Mouse (Mus musculus) small intestine, adult 2 months (tissue): ENCODE results near the gene Rhobtb3. TPM values are rescaled to one million over a fixed set of nuclear protein-coding genes. Genes with fewer than 3 reads are reported as not detected.

Experiments
- H3K27ac ChIP-seq: fragments of 200-500 bp; 2 replicates; pipeline ENCODE4 v1.5.1; 2012; ENCODE audit warnings: low read depth, low read length, control low read depth, inconsistent platforms; ENCODE audit not compliant: insufficient read depth
- H3K27me3 ChIP-seq: fragments of 200-500 bp; 2 replicates; pipeline ENCODE4 v1.6.1; 2012; ENCODE audit warnings: mild to moderate bottlenecking, moderate library complexity, low read length, inconsistent platforms; ENCODE audit not compliant: control insufficient read depth, insufficient read depth
- H3K36me3 ChIP-seq: fragments of 200-500 bp; 2 replicates; pipeline ENCODE4 v1.6.1; 2012; ENCODE audit warnings: mild to moderate bottlenecking, low read length, control low read depth, inconsistent platforms; ENCODE audit not compliant: control insufficient read depth, insufficient read depth
- H3K4me1 ChIP-seq: fragments of 200-500 bp; 2 replicates; pipeline ENCODE4 v1.6.1; 2012; ENCODE audit warnings: low read length, inconsistent platforms, mixed read lengths; ENCODE audit not compliant: control insufficient read depth, insufficient read depth, insufficient read length
- H3K4me3 ChIP-seq: fragments of 200-500 bp; 2 replicates; pipeline ENCODE4 v1.5.1; 2012; ENCODE audit warnings: low read depth, mild to moderate bottlenecking, control low read depth, inconsistent platforms, low read length, moderate library complexity
- CTCF ChIP-seq: fragments of 200-500 bp; IDR thresholded peaks from 2 replicates; pipeline ENCODE4 v1.5.1; 2012; ENCODE audit warnings: low read depth, mild to moderate bottlenecking, control low read depth, inconsistent platforms, low read length, moderate library complexity, mixed read lengths; ENCODE audit not compliant: insufficient replicate concordance, insufficient read length; ENCODE audit errors: extremely low read depth
- POLR2A ChIP-seq: fragments of 200-500 bp; IDR thresholded peaks from 2 replicates; pipeline ENCODE4 v1.6.1; 2012; ENCODE audit warnings: low read depth, mild to moderate bottlenecking, control low read depth, inconsistent platforms, low read length, moderate library complexity
- WGBS: fragments of 180-500 bp; shearing (Covaris S2); methylation state at CpG from one replicate; pipeline ENCODE4 v1.1.7; 2018; 5-methylcytosine and 5-hydroxymethylcytosine counted together
- polyA plus RNA-seq: library from polyadenylated mRNA; depleted of rRNA; stranded (reverse); fragments of >200 nt; gene quantifications from 2 replicates; pipeline ENCODE4 v1.2.3, GENCODE M21; 2012

Gene Rhobtb3
- polyA plus RNA-seq, 1 experiment, result 3.9 TPM

DNA sequence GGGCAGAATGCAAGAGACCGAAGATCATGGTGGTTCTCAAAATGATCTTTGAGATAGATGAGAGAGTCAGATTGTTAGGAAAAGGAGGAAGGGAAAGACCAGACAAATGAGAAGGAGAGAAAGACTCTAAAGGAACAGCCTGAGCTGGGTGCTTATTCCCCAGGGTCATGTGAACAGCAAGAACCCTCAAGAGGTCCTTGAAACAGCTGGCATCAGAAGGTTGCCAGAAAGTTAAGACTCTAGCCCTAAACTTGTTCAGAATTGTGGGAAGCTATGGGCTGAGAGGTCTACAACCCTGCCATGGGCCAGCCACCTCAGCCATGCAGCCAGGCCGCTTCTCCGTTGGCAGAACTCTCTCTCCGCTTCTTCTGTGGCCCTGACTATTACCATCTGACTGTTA is 105.2 kb downstream of the Rhobtb3 start:
- Histone ChIP-seq H3K4me3 (no peak overlapping the region), H3K27me3 (no peaks in the 10 kb centered on the region), H3K36me3 (no peaks in the 10 kb centered on the region), H3K27ac (peak overlapping the region; percentile 81), H3K4me1 (peaks cover 36% of the 10 kb centered on the region; the same call in 1 of the 2 replicates)
- TF ChIP-seq CTCF (no peak), POLR2A (no peak)
- 75% methylated on average over 4 of the region's 4 CpGs for WGBS

DNA sequence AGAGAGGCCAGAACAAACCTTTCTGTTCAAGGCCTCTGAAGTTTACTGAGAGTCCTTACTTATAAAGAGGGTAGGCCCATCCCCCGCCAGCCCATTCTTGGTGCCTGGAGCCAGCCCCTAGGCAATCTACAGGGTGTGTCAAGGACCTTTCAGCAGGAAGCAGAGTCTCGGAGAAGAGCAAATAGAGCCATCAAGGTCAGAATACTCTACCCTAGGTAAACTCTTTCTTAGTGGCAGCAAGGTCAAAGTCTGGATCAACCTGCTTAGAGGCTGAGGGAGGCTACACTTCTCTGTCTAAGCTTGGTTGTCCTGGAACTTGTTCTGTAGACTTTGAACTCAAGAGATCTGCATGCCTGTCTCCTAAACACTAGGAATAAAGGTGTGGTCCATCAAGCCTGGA is 108.3 kb downstream of the Rhobtb3 start:
- TF ChIP-seq CTCF (no peak), POLR2A (no peak)
- H3K27ac ChIP-seq, result peak overlapping the region; percentile 76
- no peaks in the 10 kb centered on the region for H3K27me3 ChIP-seq
- H3K36me3 ChIP-seq, result no peaks in the 10 kb centered on the region
- H3K4me1 ChIP-seq, result peaks cover 43% of the 10 kb centered on the region; the same call in 1 of the 2 replicates
- 22% methylated on average over 2 of the region's 2 CpGs for WGBS
- H3K4me3 ChIP-seq, result no peak overlapping the region

DNA sequence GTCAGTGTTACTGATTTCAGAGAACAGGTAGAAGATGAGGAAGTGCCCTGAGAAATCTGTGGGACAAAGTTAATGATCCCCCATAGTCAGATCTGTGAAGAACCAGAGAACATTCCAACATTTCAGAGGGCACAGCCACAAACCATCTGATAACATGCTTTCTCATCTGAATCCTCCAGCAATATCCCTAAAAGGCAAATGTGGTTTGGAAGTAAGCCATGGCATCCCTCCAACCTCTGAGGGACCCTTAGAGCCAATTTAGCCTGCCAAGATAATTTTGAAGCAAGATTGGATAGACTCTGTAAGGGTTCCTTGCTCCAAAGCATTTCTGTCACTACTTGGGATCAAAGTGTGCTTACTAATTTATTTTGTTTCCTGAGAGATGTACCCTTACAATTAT is 110.2 kb downstream of the Rhobtb3 start:
- TF ChIP-seq CTCF (no peak), POLR2A (no peak)
- Histone ChIP-seq H3K27me3 (no peaks in the 10 kb centered on the region), H3K4me3 (no peak overlapping the region), H3K4me1 (peaks cover 33% of the 10 kb centered on the region; the same call in 1 of the 2 replicates), H3K27ac (peak overlapping the region; percentile 50), H3K36me3 (no peaks in the 10 kb centered on the region)

DNA sequence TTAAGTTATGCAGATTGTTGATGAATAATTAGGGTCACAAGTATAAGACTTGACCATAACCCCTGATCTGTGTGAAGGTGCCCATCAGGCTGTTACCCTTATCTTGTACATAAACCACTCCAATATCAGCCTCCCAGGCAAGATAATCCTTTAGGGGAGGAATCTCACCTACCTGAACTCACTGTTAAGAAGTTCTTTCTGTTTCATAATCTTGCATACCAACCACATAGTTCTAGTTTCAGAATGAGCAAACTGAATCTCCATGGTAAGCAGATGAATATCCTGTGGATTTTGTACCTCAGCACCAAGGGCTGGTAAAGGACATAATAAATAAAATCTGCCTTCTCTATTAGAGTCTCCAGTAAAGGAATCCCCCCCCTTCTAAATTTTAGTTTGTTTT is 111.0 kb downstream of the Rhobtb3 start:
- Histone ChIP-seq H3K27me3 (no peaks in the 10 kb centered on the region), H3K36me3 (no peaks in the 10 kb centered on the region), H3K4me1 (peaks cover 30% of the 10 kb centered on the region; the same call in 1 of the 2 replicates), H3K4me3 (no peak overlapping the region), H3K27ac (peak overlapping the region; percentile 57; the same call in 1 of the 2 replicates)
- TF ChIP-seq CTCF, result no peak
- no peak for TF ChIP-seq POLR2A

- H3K4me3 ChIP-seq, result no peak overlapping the region
- TF ChIP-seq CTCF (no peak), POLR2A (no peak)
- no peaks in the 10 kb centered on the region for H3K36me3 ChIP-seq
- no peaks in the 10 kb centered on the region for H3K27me3 ChIP-seq
- H3K27ac ChIP-seq, result peak overlapping the region; percentile 22; the same call in 1 of the 2 replicates
- peaks cover 23% of the 10 kb centered on the region; the same call in 1 of the 2 replicates for H3K4me1 ChIP-seq
- 43% methylated on average over 6 of the region's 6 CpGs for WGBS
Observed at GRCm38 (mm10) chr13:75831710-75832109, 112.0 kb downstream of the Rhobtb3 start.

DNA sequence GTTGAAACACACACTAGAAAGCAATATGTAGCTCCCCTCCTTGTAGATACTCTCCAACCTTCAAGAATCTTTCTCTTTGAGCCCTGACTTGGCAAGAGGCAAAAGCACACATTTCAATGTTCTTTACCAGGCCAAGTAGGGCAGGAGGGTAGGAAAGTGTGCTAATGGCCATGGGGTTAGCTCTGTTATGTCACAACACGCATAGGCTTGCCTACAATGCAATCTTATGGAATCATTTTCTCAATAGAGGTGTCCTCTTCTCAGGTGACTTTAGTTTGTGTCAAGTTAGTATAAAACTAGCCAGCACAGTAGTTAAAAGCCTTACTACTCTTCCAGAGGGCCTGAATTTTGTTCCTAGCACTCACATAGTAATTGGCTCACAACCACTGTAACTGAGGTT is 113.0 kb downstream of the Rhobtb3 start:
- Histone ChIP-seq H3K27me3 (no peaks in the 10 kb centered on the region), H3K27ac (no peak overlapping the region), H3K4me3 (no peak overlapping the region), H3K36me3 (no peaks in the 10 kb centered on the region), H3K4me1 (peaks cover 17% of the 10 kb centered on the region; the same call in 1 of the 2 replicates)
- WGBS, result 100% methylated on average over 1 of the region's 1 CpGs
- TF ChIP-seq POLR2A, result no peak
- no peak for TF ChIP-seq CTCF

- 0 out of 2 replicates have a peak overlapping the region, but pooled peaks have one; percentile 16 for H3K27ac ChIP-seq
- 90% methylated on average over 1 of the region's 1 CpGs for WGBS
- no peaks in the 10 kb centered on the region; the same call in 1 of the 2 replicates for H3K4me1 ChIP-seq
- TF ChIP-seq CTCF, result no peak
- no peak for TF ChIP-seq POLR2A
- H3K4me3 ChIP-seq, result no peak overlapping the region
- no peaks in the 10 kb centered on the region for H3K36me3 ChIP-seq
- no peaks in the 10 kb centered on the region for H3K27me3 ChIP-seq
Observed at GRCm38 (mm10) chr13:75825388-75825787, 118.3 kb downstream of the Rhobtb3 start.
